Mouse (Mus musculus) hindbrain, embryonic 13.5 days (tissue): ENCODE data around the gene Tceanc. TPM values are rescaled to one million over a fixed set of nuclear protein-coding genes. Genes with fewer than 3 reads are reported as not detected.

Experiments
- ATAC-seq: fragments of 200-750 bp; cut with Nextera tagmentation; 2 replicates; pipeline ENCODE4 v1.8.0; 2017; ENCODE audit warnings: moderate TSS enrichment; ENCODE audit not compliant: low FRiP score
- H3K27ac ChIP-seq: fragments of 300-500 bp; sonication (generic); 2 replicates; pipeline ENCODE4 v1.5.1; 2015; ENCODE audit warnings: inconsistent platforms, mild to moderate bottlenecking, moderate library complexity
- H3K27me3 ChIP-seq: fragments of 300-500 bp; sonication (generic); 2 replicates; pipeline ENCODE4 v1.6.1; 2015; ENCODE audit warnings: mild to moderate bottlenecking, inconsistent platforms
- H3K36me3 ChIP-seq: fragments of 300-500 bp; sonication (generic); 2 replicates; pipeline ENCODE4 v1.6.1; 2015; ENCODE audit warnings: mild to moderate bottlenecking, inconsistent platforms
- H3K4me1 ChIP-seq: fragments of 300-500 bp; sonication (generic); replicated peaks from 2 replicates; pipeline ENCODE4 v1.6.1; 2015; ENCODE audit warnings: inconsistent platforms
- H3K4me2 ChIP-seq: fragments of 300-500 bp; sonication (generic); 2 replicates; pipeline ENCODE4 v1.6.1; 2015; ENCODE audit warnings: inconsistent platforms, mild to moderate bottlenecking, moderate library complexity
- H3K4me3 ChIP-seq: fragments of 300-500 bp; sonication (generic); 2 replicates; pipeline ENCODE4 v1.5.1; 2015; ENCODE audit warnings: mild to moderate bottlenecking, inconsistent platforms
- H3K9ac ChIP-seq: fragments of 300-500 bp; sonication (generic); 2 replicates; pipeline ENCODE4 v1.6.1; 2015; ENCODE audit warnings: mild to moderate bottlenecking, inconsistent platforms
- H3K9me3 ChIP-seq: fragments of 300-500 bp; sonication (generic); 2 replicates; pipeline ENCODE4 v1.6.1; 2016; ENCODE audit warnings: inconsistent platforms
- WGBS: fragments of 180-500 bp; shearing (Covaris S2); methylation state at CpG from one replicate; pipeline ENCODE4 v1.1.7; 2015; 5-methylcytosine and 5-hydroxymethylcytosine counted together
- polyA plus RNA-seq: library from polyadenylated mRNA; unstranded; fragments of >200 nt; fragmentation: Nextera tagmentation; extraction: Ambion mirVana; gene quantifications from 2 replicates; pipeline ENCODE4 v1.2.1, GENCODE M21; 2015

Gene Tceanc
- polyA plus RNA-seq, 1 experiment from 2014 or later = 8.3 TPM

GRCm38 (mm10) chrX:166478631-166479364 lies 39.6 kb downstream of the Tceanc start:
- H3K9me3 ChIP-seq = no peaks in the 10 kb centered on the region
- peak overlapping the region; percentile 58 for H3K4me3 ChIP-seq
- H3K27ac ChIP-seq = peak overlapping the region; percentile 85
- peak overlapping the region; percentile 62 for H3K4me2 ChIP-seq
- peaks cover 16% of the 10 kb centered on the region for H3K4me1 ChIP-seq
- no peaks in the 10 kb centered on the region for H3K36me3 ChIP-seq
- peak overlapping the region; percentile 74 for H3K9ac ChIP-seq
- peak; percentile 64 for ATAC-seq
- H3K27me3 ChIP-seq = no peaks in the 10 kb centered on the region
- 26% methylated on average over 28 of the region's 28 CpGs for WGBS

- WGBS = 72% methylated on average over 6 of the region's 6 CpGs
- peak overlapping the region; percentile 9; the same call in 1 of the 2 replicates for H3K4me3 ChIP-seq
- H3K27me3 ChIP-seq = no peaks in the 10 kb centered on the region
- ATAC-seq = no peak
- no peak overlapping the region for H3K9ac ChIP-seq
- no peaks in the 10 kb centered on the region for H3K9me3 ChIP-seq
- no peaks in the 10 kb centered on the region for H3K36me3 ChIP-seq
- peak overlapping the region; percentile 62 for H3K4me2 ChIP-seq
- H3K4me1 ChIP-seq = peaks cover 16% of the 10 kb centered on the region
- H3K27ac ChIP-seq = no peak overlapping the region
These were observed 41.0 kb downstream of the Tceanc start for GRCm38 (mm10) chrX:166477393-166477792.

- no peak for ATAC-seq
- WGBS = 83% methylated on average over 6 of the region's 6 CpGs
These were observed 45.8 kb downstream of the Tceanc start for GRCm38 (mm10) chrX:166472612-166473011.

GRCm38 (mm10) chrX:166468321-166468720 lies 50.0 kb downstream of the Tceanc start:
- no peak overlapping the region for H3K4me3 ChIP-seq
- ATAC-seq = no peak
- H3K27me3 ChIP-seq = no peaks in the 10 kb centered on the region
- H3K9me3 ChIP-seq = no peaks in the 10 kb centered on the region
- H3K4me2 ChIP-seq = no peak overlapping the region
- no peak overlapping the region for H3K9ac ChIP-seq
- no peaks in the 10 kb centered on the region for H3K36me3 ChIP-seq
- H3K27ac ChIP-seq = no peak overlapping the region
- no peaks in the 10 kb centered on the region for H3K4me1 ChIP-seq
- 95% methylated on average over 7 of the region's 7 CpGs for WGBS

More at GRCm38 (mm10) chrX:166472612-166473011, 45.8 kb downstream of the Tceanc start:
- Histone ChIP-seq H3K9ac (no peak overlapping the region), H3K4me2 (no peak overlapping the region), H3K4me1 (peaks cover 7% of the 10 kb centered on the region; the same call in 1 of the 2 replicates), H3K4me3 (no peak overlapping the region), H3K9me3 (no peaks in the 10 kb centered on the region), H3K36me3 (no peaks in the 10 kb centered on the region), H3K27ac (no peak overlapping the region), H3K27me3 (no peaks in the 10 kb centered on the region)

GRCm38 (mm10) chrX:166455525-166455924 lies 62.8 kb downstream of the Tceanc start:
- no peaks in the 10 kb centered on the region for H3K9me3 ChIP-seq
- WGBS = 94% methylated on average over 1 of the region's 1 CpGs
- no peak overlapping the region for H3K4me2 ChIP-seq
- H3K9ac ChIP-seq = no peak overlapping the region
- ATAC-seq = no peak
- no peaks in the 10 kb centered on the region for H3K4me1 ChIP-seq
- no peak overlapping the region for H3K4me3 ChIP-seq
- H3K27ac ChIP-seq = no peak overlapping the region
- 0 out of 2 replicates have a peak, but pooled peaks cover 3% of the 10 kb centered on the region for H3K27me3 ChIP-seq
- H3K36me3 ChIP-seq = no peaks in the 10 kb centered on the region; the same call in 1 of the 2 replicates

GRCm38 (mm10) chrX:166454331-166454730 lies 64.0 kb downstream of the Tceanc start:
- Histone ChIP-seq H3K27ac (no peak overlapping the region), H3K27me3 (0 out of 2 replicates have a peak, but pooled peaks cover 3% of the 10 kb centered on the region), H3K36me3 (peaks cover 4% of the 10 kb centered on the region), H3K4me1 (no peaks in the 10 kb centered on the region), H3K9me3 (no peaks in the 10 kb centered on the region), H3K4me2 (no peak overlapping the region), H3K9ac (no peak overlapping the region), H3K4me3 (no peak overlapping the region)
- WGBS = 78% methylated on average over 3 of the region's 3 CpGs
- no peak for ATAC-seq

GRCm38 (mm10) chrX:166453532-166453931 lies 64.8 kb downstream of the Tceanc start:
- 87% methylated on average over 6 of the region's 6 CpGs for WGBS
- no peak overlapping the region for H3K27ac ChIP-seq
- no peaks in the 10 kb centered on the region for H3K4me1 ChIP-seq
- H3K9me3 ChIP-seq = no peaks in the 10 kb centered on the region
- H3K4me2 ChIP-seq = no peak overlapping the region
- no peak for ATAC-seq
- H3K27me3 ChIP-seq = 0 out of 2 replicates have a peak, but pooled peaks cover 3% of the 10 kb centered on the region
- H3K9ac ChIP-seq = no peak overlapping the region
- H3K36me3 ChIP-seq = peaks cover 4% of the 10 kb centered on the region
- no peak overlapping the region for H3K4me3 ChIP-seq

Other genes starting within 250 kb of the Tceanc start
- gene Trappc2, start 78.0 kb downstream of the Tceanc start, polyA plus RNA-seq = 84.0 and 86.8 TPM in 2 replicates
- 7.3 and 8.5 TPM in 2 replicates for gene Ofd1, start 77.9 kb downstream of the Tceanc start, polyA plus RNA-seq
- gene Rab9, start 38.7 kb downstream of the Tceanc start, polyA plus RNA-seq = 49.1 and 53.2 TPM in 2 replicates
- 3.8 and 4.1 TPM in 2 replicates for gene Egfl6, start 67.2 kb upstream of the Tceanc start, polyA plus RNA-seq